Mouse (Mus musculus): ENCODE results near the gene Gzmk. TPM values are rescaled to one million over a fixed set of nuclear protein-coding genes. Genes with fewer than 3 reads are reported as not detected.

Gzmk gene
- polyA plus RNA-seq (2015; fragmentation: Nextera tagmentation; extraction: Ambion mirVana), result 0.16 TPM in 1 of 2 replicates, not detected in the other

DNA sequence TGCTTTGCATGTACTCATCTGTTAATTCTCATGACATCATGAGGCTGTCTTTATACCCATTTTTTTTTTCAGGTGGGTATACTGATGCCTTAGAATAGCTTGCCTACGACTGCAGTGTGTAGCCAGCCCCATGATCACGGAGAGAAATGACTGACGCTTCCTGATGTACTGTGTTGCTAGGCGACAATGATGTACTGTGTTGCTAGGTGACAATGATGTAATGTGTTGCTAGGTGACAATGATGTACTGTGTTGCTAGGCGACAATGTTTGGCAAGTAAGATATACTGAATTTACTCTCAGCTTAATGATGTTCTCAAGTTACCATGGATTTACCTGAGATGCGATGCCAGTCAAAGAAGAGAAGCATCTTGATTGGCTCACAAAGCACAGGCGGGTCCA, at the start of gene Gzmk:
Gzmk (minus strand) TSS at position 98 of the 400 bp plus-strand sequence.
- WGBS, result 27% methylated on average over 7 of the region's 7 CpGs
- peak within 1 kb of the TSS; percentile 28 for H3K4me2 ChIP-seq (ENCODE audit: low read length)

DNA sequence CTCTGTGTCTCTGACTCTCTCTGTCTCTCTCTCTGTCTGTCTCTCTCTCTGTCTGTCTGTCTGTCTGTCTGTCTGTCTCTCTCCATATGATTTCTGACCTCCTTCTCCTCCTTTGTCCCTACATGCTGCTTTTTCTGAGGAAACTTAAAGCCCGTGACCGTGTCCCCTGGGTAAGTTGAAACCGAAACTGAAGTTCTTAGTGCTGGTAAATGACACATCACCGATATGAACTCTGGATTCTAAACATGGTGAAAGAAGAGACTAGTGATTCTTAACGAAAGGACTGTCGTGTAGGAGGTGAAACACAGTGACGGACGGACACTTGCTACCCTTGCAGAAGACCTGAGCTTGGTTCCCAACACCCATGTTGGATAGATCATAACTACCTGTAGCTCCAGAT, 45.5 kb upstream of the Gzmk start:
- Histone ChIP-seq H3K36me3 (ENCODE audit: control insufficient read depth, insufficient read depth, low read length) (no peaks in the 10 kb centered on the region), H3K4me3 (ENCODE audit: low read length) (no peak overlapping the region), H3K27me3 (replicated peaks; ENCODE audit: control insufficient read depth, insufficient read depth, low read length) (no peaks in the 10 kb centered on the region), H3K4me1 (ENCODE audit: control insufficient read depth, insufficient read depth, low read depth, low read length) (no peaks in the 10 kb centered on the region), H3K27ac (ENCODE audit: low read depth, low read length) (no peak overlapping the region), H3K9me3 (ENCODE audit: control insufficient read depth, low read length) (no peaks in the 10 kb centered on the region), H3K4me2 (ENCODE audit: low read length) (no peak overlapping the region), H3K9ac (ENCODE audit: low read depth, low read length) (no peak overlapping the region)
- WGBS, result 97% methylated on average over 8 of the region's 8 CpGs
- no peak for ATAC-seq

More for the DNA sequence above, at the start of gene Gzmk:
- Histone ChIP-seq H3K27me3 (replicated peaks; ENCODE audit: control insufficient read depth, insufficient read depth, low read length) (no peaks in the 10 kb centered on the region), H3K9ac (ENCODE audit: low read depth, low read length) (no peak within 1 kb of the TSS), H3K36me3 (ENCODE audit: control insufficient read depth, insufficient read depth, low read length) (no peaks in the 10 kb centered on the region), H3K9me3 (ENCODE audit: control insufficient read depth, low read length) (no peaks in the 10 kb centered on the region), H3K4me3 (ENCODE audit: low read length) (no peak within 1 kb of the TSS), H3K4me1 (ENCODE audit: control insufficient read depth, insufficient read depth, low read depth, low read length) (peaks cover 5% of the 10 kb centered on the region), H3K27ac (ENCODE audit: low read depth, low read length) (no peak within 1 kb of the TSS)
- ATAC-seq, result peak; percentile 96

DNA sequence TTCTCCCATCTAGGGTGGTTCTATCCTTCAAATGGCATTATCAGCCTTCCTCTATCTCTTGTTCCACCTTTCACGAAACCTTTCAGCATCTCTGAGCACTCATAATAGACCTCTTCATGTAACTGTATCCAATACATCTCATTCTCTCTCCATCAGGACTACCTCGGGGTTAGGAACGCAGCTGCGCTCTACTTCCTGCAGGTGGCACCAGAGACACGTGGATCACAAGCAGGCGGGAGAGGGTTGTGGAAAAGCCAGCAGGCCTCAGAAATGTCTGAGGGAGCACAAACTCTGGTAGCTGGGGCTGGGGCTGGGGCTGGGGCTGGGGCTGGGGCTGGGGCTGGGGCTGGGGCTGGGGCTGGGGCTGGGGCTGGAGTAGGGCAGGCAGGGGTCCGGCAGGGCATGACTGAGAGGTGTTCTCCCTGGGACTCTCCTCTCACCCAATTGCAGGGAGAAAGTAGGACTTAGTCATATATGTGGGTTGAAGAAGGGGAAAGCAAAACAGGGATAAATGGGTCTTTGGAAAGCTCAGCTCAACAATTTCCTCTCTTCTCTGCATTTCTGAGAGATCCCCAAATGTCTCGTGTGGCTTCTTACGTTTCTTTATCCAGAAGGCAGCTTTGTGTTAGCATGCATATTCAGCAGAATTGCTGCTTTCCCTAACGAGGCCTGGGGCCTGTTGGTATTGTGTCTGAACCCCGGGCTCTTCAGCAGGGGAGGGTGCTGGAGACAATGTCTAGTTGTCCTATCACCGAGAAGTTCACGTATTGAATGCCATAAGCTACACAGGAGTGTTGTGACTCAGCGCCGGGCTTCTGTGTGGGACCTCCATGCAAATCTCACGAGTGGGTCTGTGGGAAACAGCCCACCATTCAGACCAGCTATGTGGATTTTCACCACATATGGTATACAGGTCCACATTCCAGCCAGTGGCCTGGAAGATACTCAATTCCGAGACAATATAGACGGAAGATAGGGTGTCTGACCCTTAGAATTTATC, 44.4 kb upstream of the Gzmk start:
- no peak overlapping the region for H3K27ac ChIP-seq (ENCODE audit: low read depth, low read length)
- no peak overlapping the region for H3K4me2 ChIP-seq (ENCODE audit: low read length)
- no peaks in the 10 kb centered on the region for H3K36me3 ChIP-seq (ENCODE audit: control insufficient read depth, insufficient read depth, low read length)
- H3K4me1 ChIP-seq (ENCODE audit: control insufficient read depth, insufficient read depth, low read depth, low read length), result no peaks in the 10 kb centered on the region
- H3K9ac ChIP-seq (ENCODE audit: low read depth, low read length), result no peak overlapping the region; the same call in 1 of the 2 replicates
- no peak overlapping the region for H3K4me3 ChIP-seq (ENCODE audit: low read length)
- WGBS, result 39% methylated on average over 18 of the region's 18 CpGs
- H3K27me3 ChIP-seq (replicated peaks; ENCODE audit: control insufficient read depth, insufficient read depth, low read length), result no peaks in the 10 kb centered on the region
- peak; percentile 92 for ATAC-seq
- H3K9me3 ChIP-seq (ENCODE audit: control insufficient read depth, low read length), result no peaks in the 10 kb centered on the region

DNA sequence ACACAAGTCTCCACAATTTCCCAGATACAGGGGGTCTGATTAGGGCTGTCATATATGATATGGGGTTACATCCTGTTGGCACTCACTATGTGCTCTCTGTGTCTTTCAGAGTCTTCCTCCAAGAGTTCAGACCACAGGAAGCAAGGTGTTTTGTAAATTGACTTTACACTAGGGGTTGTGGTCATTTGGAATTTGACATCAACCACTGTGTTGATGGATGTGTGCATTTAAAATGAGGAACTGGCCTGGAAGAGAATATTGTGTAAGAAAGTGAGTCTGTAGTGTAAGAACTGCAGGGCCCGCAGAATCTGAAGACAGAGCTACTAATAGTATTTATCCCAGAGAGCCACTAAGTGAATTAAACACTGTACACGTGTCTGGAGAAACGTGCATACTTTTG, 41.5 kb upstream of the Gzmk start:
- WGBS, result 83% methylated on average over 3 of the region's 3 CpGs
- H3K4me2 ChIP-seq (ENCODE audit: low read length), result no peak overlapping the region
- no peaks in the 10 kb centered on the region for H3K4me1 ChIP-seq (ENCODE audit: control insufficient read depth, insufficient read depth, low read depth, low read length)
- no peaks in the 10 kb centered on the region for H3K9me3 ChIP-seq (ENCODE audit: control insufficient read depth, low read length)
- no peaks in the 10 kb centered on the region for H3K36me3 ChIP-seq (ENCODE audit: control insufficient read depth, insufficient read depth, low read length)
- H3K27me3 ChIP-seq (replicated peaks; ENCODE audit: control insufficient read depth, insufficient read depth, low read length), result no peaks in the 10 kb centered on the region
- no peak overlapping the region for H3K9ac ChIP-seq (ENCODE audit: low read depth, low read length)
- ATAC-seq, result no peak
- H3K4me3 ChIP-seq (ENCODE audit: low read length), result no peak overlapping the region
- no peak overlapping the region for H3K27ac ChIP-seq (ENCODE audit: low read depth, low read length)

DNA sequence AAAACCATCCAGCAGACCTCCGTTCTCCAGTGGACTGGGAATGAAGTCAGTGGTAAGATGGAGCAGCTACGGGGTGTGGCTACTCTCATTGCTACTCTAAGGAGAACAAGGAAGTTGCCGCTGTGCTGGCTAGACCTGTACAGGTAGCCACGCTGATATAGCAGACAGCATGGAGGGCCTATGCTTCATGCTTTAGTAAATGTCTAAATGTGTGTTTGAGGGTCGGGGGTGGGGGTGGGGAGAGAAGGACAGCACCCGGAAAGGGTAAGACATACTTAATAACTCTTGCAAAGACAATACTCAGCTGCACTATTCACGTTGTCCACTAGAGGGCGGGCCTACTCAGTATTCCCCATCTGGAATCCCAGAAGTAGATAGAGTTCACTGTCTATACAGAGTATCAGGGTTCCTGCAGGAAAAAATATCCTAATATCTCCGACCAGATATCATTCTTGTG, 40.8 kb upstream of the Gzmk start:
- Histone ChIP-seq H3K36me3 (ENCODE audit: control insufficient read depth, insufficient read depth, low read length) (no peaks in the 10 kb centered on the region), H3K4me3 (ENCODE audit: low read length) (no peak overlapping the region), H3K9me3 (ENCODE audit: control insufficient read depth, low read length) (no peaks in the 10 kb centered on the region), H3K4me1 (ENCODE audit: control insufficient read depth, insufficient read depth, low read depth, low read length) (no peaks in the 10 kb centered on the region), H3K9ac (ENCODE audit: low read depth, low read length) (no peak overlapping the region), H3K4me2 (ENCODE audit: low read length) (no peak overlapping the region), H3K27me3 (replicated peaks; ENCODE audit: control insufficient read depth, insufficient read depth, low read length) (no peaks in the 10 kb centered on the region), H3K27ac (ENCODE audit: low read depth, low read length) (no peak overlapping the region)
- WGBS, result 29% methylated on average over 9 of the region's 9 CpGs
- peak; percentile 43; the same call in 1 of the 2 replicates for ATAC-seq

DNA sequence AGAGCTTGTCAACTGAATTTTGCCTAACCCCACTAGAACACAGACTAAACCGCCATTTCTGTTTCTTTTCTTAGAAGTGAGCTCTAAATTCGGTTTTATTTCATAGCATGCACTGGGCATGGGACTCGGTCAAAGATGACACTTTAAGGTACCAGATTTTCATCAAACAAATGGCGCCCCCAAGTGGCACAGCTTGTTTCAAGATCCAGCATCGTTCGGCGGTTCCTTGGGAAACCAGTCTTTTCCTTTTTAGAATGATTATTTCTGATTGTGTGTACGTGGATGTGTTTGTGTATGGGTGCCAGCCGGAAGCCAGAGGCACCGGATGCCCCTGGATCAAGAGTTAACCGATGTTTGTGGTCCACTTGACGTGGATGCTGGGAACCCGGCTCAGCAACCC, 39.5 kb upstream of the Gzmk start:
- 25% methylated on average over 13 of the region's 13 CpGs for WGBS
- no peak overlapping the region for H3K9ac ChIP-seq (ENCODE audit: low read depth, low read length)
- no peaks in the 10 kb centered on the region for H3K36me3 ChIP-seq (ENCODE audit: control insufficient read depth, insufficient read depth, low read length)
- ATAC-seq, result no peak
- H3K9me3 ChIP-seq (ENCODE audit: control insufficient read depth, low read length), result no peaks in the 10 kb centered on the region
- H3K4me1 ChIP-seq (ENCODE audit: control insufficient read depth, insufficient read depth, low read depth, low read length), result no peaks in the 10 kb centered on the region
- H3K27ac ChIP-seq (ENCODE audit: low read depth, low read length), result no peak overlapping the region
- H3K4me3 ChIP-seq (ENCODE audit: low read length), result no peak overlapping the region
- H3K27me3 ChIP-seq (replicated peaks; ENCODE audit: control insufficient read depth, insufficient read depth, low read length), result no peaks in the 10 kb centered on the region
- no peak overlapping the region for H3K4me2 ChIP-seq (ENCODE audit: low read length)

DNA sequence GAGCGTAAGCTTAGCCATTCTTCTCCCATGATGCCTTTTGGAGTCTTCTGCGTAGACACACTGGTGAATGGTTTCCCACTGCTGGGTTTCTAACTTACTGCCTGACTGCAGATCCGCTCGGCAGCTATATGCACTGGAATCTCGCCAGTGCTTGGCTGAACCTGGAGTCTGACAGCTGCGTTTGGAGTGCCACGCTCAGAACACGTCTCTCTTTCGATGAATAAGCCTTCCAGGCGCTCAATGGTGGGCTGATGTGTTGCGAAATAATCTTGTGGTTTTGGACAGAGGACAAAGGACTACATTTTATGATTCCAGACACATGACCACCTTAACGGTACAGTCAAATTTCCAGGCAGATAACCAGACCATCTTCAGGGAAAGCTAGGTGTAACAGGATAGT, 37.1 kb upstream of the Gzmk start:
- Histone ChIP-seq H3K36me3 (ENCODE audit: control insufficient read depth, insufficient read depth, low read length) (no peaks in the 10 kb centered on the region), H3K27ac (ENCODE audit: low read depth, low read length) (no peak overlapping the region), H3K9ac (ENCODE audit: low read depth, low read length) (no peak overlapping the region), H3K4me2 (ENCODE audit: low read length) (no peak overlapping the region), H3K4me3 (ENCODE audit: low read length) (no peak overlapping the region), H3K9me3 (ENCODE audit: control insufficient read depth, low read length) (no peaks in the 10 kb centered on the region), H3K4me1 (ENCODE audit: control insufficient read depth, insufficient read depth, low read depth, low read length) (no peaks in the 10 kb centered on the region), H3K27me3 (replicated peaks; ENCODE audit: control insufficient read depth, insufficient read depth, low read length) (no peaks in the 10 kb centered on the region)
- peak; percentile 66 for ATAC-seq
- WGBS, result 57% methylated on average over 12 of the region's 12 CpGs

DNA sequence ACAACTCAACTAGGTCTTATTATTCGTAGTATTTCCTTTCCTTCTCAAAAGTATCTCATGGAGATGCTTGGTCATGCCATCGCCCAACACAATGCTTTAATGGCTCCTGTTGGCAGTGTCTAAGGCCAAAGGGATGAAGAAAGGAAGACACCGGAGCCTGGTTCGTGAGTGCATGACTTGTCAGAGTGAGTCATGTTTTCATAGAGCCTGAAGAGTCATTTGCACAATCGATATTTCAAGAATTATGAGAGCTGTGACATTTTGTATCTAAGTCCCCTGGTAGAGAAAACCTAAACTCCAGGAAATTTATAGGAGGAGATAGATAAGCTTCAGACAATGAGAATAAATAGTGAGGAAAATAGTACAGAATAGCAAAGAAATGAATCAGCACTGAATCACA, 33.5 kb upstream of the Gzmk start:
- Histone ChIP-seq H3K4me1 (ENCODE audit: control insufficient read depth, insufficient read depth, low read depth, low read length) (no peaks in the 10 kb centered on the region), H3K4me2 (ENCODE audit: low read length) (no peak overlapping the region)
- 94% methylated on average over 5 of the region's 5 CpGs for WGBS

DNA sequence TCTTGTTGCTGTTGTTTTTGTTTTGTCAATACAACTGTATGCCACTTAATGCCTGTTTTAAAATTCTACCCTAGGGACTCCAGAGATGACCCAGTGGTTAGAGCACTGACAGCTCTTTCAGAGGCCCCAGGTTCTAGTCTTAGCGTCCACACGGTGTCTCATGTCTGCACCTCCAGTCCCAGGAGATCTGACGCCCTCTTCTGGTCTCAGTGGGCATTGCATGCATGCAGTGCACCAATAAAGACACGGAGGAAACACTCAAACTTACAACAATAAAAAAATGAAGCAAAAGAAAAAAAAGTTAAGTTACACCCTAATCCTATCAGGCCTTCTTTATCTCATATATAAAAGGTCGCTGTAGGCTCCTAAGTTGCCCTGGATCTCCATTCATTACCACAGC, 31.5 kb upstream of the Gzmk start:
- no peak overlapping the region for H3K4me3 ChIP-seq (ENCODE audit: low read length)
- H3K4me1 ChIP-seq (ENCODE audit: control insufficient read depth, insufficient read depth, low read depth, low read length), result no peaks in the 10 kb centered on the region
- no peak overlapping the region for H3K4me2 ChIP-seq (ENCODE audit: low read length)
- no peak overlapping the region for H3K9ac ChIP-seq (ENCODE audit: low read depth, low read length)
- no peaks in the 10 kb centered on the region for H3K27me3 ChIP-seq (replicated peaks; ENCODE audit: control insufficient read depth, insufficient read depth, low read length)
- WGBS, result 49% methylated on average over 5 of the region's 5 CpGs
- no peak for ATAC-seq
- H3K36me3 ChIP-seq (ENCODE audit: control insufficient read depth, insufficient read depth, low read length), result no peaks in the 10 kb centered on the region
- H3K27ac ChIP-seq (ENCODE audit: low read depth, low read length), result no peak overlapping the region
- H3K9me3 ChIP-seq (ENCODE audit: control insufficient read depth, low read length), result no peaks in the 10 kb centered on the region

More for the DNA sequence above, 33.5 kb upstream of the Gzmk start:
- no peaks in the 10 kb centered on the region for H3K36me3 ChIP-seq (ENCODE audit: control insufficient read depth, insufficient read depth, low read length)
- H3K27ac ChIP-seq (ENCODE audit: low read depth, low read length), result no peak overlapping the region
- H3K9me3 ChIP-seq (ENCODE audit: control insufficient read depth, low read length), result no peaks in the 10 kb centered on the region
- no peak overlapping the region for H3K9ac ChIP-seq (ENCODE audit: low read depth, low read length)
- H3K4me3 ChIP-seq (ENCODE audit: low read length), result no peak overlapping the region
- ATAC-seq, result no peak
- H3K27me3 ChIP-seq (replicated peaks; ENCODE audit: control insufficient read depth, insufficient read depth, low read length), result no peaks in the 10 kb centered on the region
